In the genomic region with DNA sequence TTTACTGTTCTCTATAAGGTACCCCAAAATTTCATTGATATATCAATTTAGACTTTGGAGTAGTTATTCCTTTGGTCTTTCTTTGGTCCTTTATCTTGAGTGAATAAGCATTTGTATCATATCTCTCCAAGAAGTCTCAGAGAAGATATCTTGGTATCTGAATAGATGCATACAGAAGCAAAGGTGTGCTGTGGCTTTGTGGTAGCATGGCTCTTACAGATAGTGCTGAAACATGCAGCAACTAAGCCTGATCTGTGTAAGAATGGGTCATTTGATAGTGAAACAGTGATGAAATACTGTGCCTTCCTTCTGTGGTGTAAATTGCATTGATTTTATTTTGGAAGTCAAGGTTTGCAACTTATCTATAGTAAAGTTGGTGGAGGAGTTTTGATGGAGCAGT, we compare ENCODE assay signal across 19 mouse cellular contexts.
DNase-seq lines count a peak whose midpoint lies in the region; ATAC-seq and TF ChIP-seq lines count a peak whose summit lies in the region.
"Had no signal": no experiment of that assay in that cellular context is flagged by ENCODE, and none has a peak within 500 bp of the region (broad histone marks: within the 10 kb centered on the region; RNA-seq: fewer than 3 reads in every experiment).

No protein-coding gene starts in this region.

- no peak for TF ChIP-seq POLR2A in MEL (IDR thresholded peaks at IDR 0.05; ENCODE audit: control insufficient read depth in 1 of 2, insufficient read depth in 1 of 2, low read depth in 1 of 2, low read length in 2 of 2, poor library complexity in 1 of 2)

- no peaks in the 10 kb centered on the region for H3K9me3 ChIP-seq in MEL (replicated peaks; ENCODE audit: insufficient read depth, low read length)
- no peaks in the 10 kb centered on the region for H3K9me3 ChIP-seq in kidney, embryonic 14.5 days (ENCODE audit: control insufficient read depth, low read length)
- H3K9me3 ChIP-seq: G1E had no signal

- peak; percentile 41 to 56; a peak in 2 of 4 replicates for TF ChIP-seq EP300 in MEL (IDR thresholded peaks at IDR 0.05; ENCODE audit: low read depth in 1 of 2, low read length in 2 of 2)

- H3K4me2 ChIP-seq in kidney, embryonic 14.5 days (replicated peaks; ENCODE audit: low read depth, low read length), result no peak overlapping the region

- H3K27ac ChIP-seq in MEL (ENCODE audit: control insufficient read depth, low read depth, low read length), result no peak overlapping the region
- no peak overlapping the region for H3K27ac ChIP-seq in kidney, embryonic 14.5 days (ENCODE audit: low read depth, low read length)

- ATAC-seq in kidney, embryonic 14.5 days (ENCODE audit: low FRiP score, low TSS enrichment), result no peak
- ATAC-seq: activated CD4-positive, CD25-positive, alpha-beta regulatory T cell, adult 4 months; CD4-positive, CD25-positive, alpha-beta regulatory T cell, adult 4 months; Patski had no signal

- H3K27me3 ChIP-seq in MEL (ENCODE audit: control insufficient read depth in 1 of 2, insufficient read depth in 2 of 2, low read length in 2 of 2), result no peaks in the 10 kb centered on the region
- no peaks in the 10 kb centered on the region for H3K27me3 ChIP-seq in kidney, embryonic 14.5 days (ENCODE audit: control insufficient read depth, insufficient read depth, low read length)
- H3K27me3 ChIP-seq: CH12.LX, Patski had no signal

- peak; percentile 16 for DNase-seq in MEL (ENCODE audit: low read depth, low spot score)
- DNase-seq: adrenal gland, adult 2 months; adrenal gland, adult 8-10 months; adrenal gland, postnatal 10 days; adrenal gland, postnatal 14 days; adrenal gland, postnatal 25 days; adrenal gland, postnatal 36 days; B cell, adult 2 months; cerebellum, adult 11 months; cerebellum, adult 11-12 months; cerebellum, adult 18-20 months; cerebellum, adult 2 months; cerebellum, adult 8-10 months had no signal

- H3K36me3 ChIP-seq in MEL (ENCODE audit: control insufficient read depth in 1 of 2, insufficient read depth in 2 of 2, low read length in 2 of 2), result no peaks in the 10 kb centered on the region; a peak in 1 of 4 replicates
- H3K36me3 ChIP-seq in kidney, embryonic 14.5 days (ENCODE audit: control insufficient read depth, insufficient read depth, low read length), result no peaks in the 10 kb centered on the region
- H3K36me3 ChIP-seq: G1E had no signal

- no peak for TF ChIP-seq CTCF in MEL (IDR thresholded peaks at IDR 0.05 in 2 of 3, conservative IDR thresholded peaks at IDR 0.05 in 1 of 3; ENCODE audit: control insufficient read depth in 1 of 3, insufficient read depth in 1 of 3, low read depth in 2 of 3, low read length in 3 of 3, poor library complexity in 1 of 3, severe bottlenecking in 1 of 3)

- H3K79me2 ChIP-seq in MEL (ENCODE audit: control insufficient read depth, insufficient read depth, low read length, poor library complexity), result no peaks in the 10 kb centered on the region

- H3K4me3 ChIP-seq in MEL (ENCODE audit: control insufficient read depth in 1 of 2, insufficient read depth in 1 of 2, low read depth in 2 of 2, low read length in 2 of 2), result no peak overlapping the region
- H3K4me3 ChIP-seq in kidney, embryonic 14.5 days (ENCODE audit: low read length), result no peak overlapping the region

- no peaks in the 10 kb centered on the region; a peak in 1 of 4 replicates for H3K4me1 ChIP-seq in MEL (ENCODE audit: control insufficient read depth in 1 of 2, insufficient read depth in 2 of 2, low read length in 2 of 2)
- H3K4me1 ChIP-seq in kidney, embryonic 14.5 days (ENCODE audit: control insufficient read depth, insufficient read depth, low read length), result no peaks in the 10 kb centered on the region

- H3K9ac ChIP-seq in MEL (ENCODE audit: control insufficient read depth, low read depth, low read length, poor library complexity, severe bottlenecking), result no peak overlapping the region
- no peak overlapping the region for H3K9ac ChIP-seq in kidney, embryonic 14.5 days (ENCODE audit: low read depth, low read length)

- TF ChIP-seq RAD21 in MEL (IDR thresholded peaks at IDR 0.05; ENCODE audit: low read depth, low read length), result no peak

TF ChIP-seq in MEL, 35 proteins besides CTCF, POLR2A, EP300 and RAD21:
- TF ChIP-seq TAL1 (IDR thresholded peaks at IDR 0.05; ENCODE audit: low read length) (no peak), ZC3H11A (IDR thresholded peaks at IDR 0.05; ENCODE audit: low read depth, low read length) (no peak), RCOR1 (IDR thresholded peaks at IDR 0.05; ENCODE audit: low read depth, low read length) (peak; percentile 44; the same call in 1 of the 2 replicates), ZKSCAN1 (IDR thresholded peaks at IDR 0.05; ENCODE audit: low read depth, low read length) (no peak), USF2 (IDR thresholded peaks at IDR 0.05; ENCODE audit: borderline replicate concordance in 1 of 2, insufficient read depth in 1 of 2, low read depth in 1 of 2, low read length in 2 of 2) (no peak), ETS1 (IDR thresholded peaks at IDR 0.05; ENCODE audit: low read depth, low read length) (no peak), ELF1 (IDR thresholded peaks at IDR 0.05; ENCODE audit: low read depth, low read length) (no peak), SMC3 (IDR thresholded peaks at IDR 0.05; ENCODE audit: low read depth, low read length) (no peak), MAFK (IDR thresholded peaks at IDR 0.05; ENCODE audit: borderline replicate concordance, low read depth, low read length) (no peak), GATA1 (IDR thresholded peaks at IDR 0.05; ENCODE audit: low read depth, low read length) (peak; percentile 49; the same call in 1 of the 2 replicates), SIN3A (IDR thresholded peaks at IDR 0.05; ENCODE audit: low read length) (no peak), MYB (IDR thresholded peaks at IDR 0.05; ENCODE audit: low read depth, low read length) (no peak), POLR2AphosphoS5 (IDR thresholded peaks at IDR 0.05; ENCODE audit: borderline replicate concordance, low read depth, low read length) (no peak), NRF1 (IDR thresholded peaks at IDR 0.05; ENCODE audit: insufficient read depth, low read depth, low read length, poor library complexity, severe bottlenecking) (no peak), MYC (IDR thresholded peaks at IDR 0.05; ENCODE audit: low read depth, low read length) (no peak), TCF12 (IDR thresholded peaks at IDR 0.05; ENCODE audit: low read depth, low read length) (peak; percentile 88; the same call in 1 of the 2 replicates)
